8 mouse cellular contexts compared by ENCODE assay signal in the genomic region with DNA sequence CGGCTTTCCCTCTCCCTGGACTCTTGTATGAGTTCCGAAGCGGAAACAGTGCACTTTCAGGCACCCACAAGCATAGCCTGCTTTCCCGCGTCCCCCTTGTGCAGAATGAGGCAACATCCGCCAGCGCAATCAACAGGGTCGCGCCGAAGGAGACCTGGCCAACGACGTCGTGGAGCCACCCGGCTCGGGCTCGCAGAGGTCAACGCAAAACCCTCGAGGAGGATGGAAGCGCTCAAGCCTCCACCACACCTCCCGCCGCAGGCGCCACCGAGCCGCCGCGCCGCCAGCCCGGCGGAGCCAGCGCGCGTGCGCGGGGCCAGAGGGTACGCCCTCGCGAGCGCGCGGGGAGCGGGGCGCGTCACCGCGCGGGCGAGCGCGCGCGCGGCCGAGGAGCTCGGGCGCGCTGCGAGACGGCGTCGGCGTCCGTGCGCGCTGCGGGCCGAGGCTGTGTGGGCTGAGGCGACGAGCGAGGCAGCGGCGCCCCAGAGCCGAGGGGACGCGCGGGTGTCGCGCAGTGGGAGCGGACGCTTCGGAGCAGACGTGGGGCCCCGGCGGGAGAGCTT. TPM values are rescaled to one million over a fixed set of nuclear protein-coding genes. Genes with fewer than 3 reads are reported as not detected.
A peak's percentile ranks its signal among the peaks of the same experiment; 100 is the strongest.
DNase-seq lines count a peak whose midpoint lies in the region; ATAC-seq and TF ChIP-seq lines count a peak whose summit lies in the region.

A gene (plus strand): TSS at position 454 of the 563 bp plus-strand sequence.

- no peaks in the 10 kb centered on the region for H3K9me3 ChIP-seq in embryonic facial prominence, embryonic 14.5 days (ENCODE audit: control insufficient read depth, low read length)
- no peaks in the 10 kb centered on the region for H3K9me3 ChIP-seq in limb, embryonic 13.5 days
- H3K9me3 ChIP-seq in midbrain, embryonic 15.5 days, result no peaks in the 10 kb centered on the region

- TF ChIP-seq CTCF in bone marrow, adult 2 months (IDR thresholded peaks at IDR 0.05; ENCODE audit: control insufficient read depth, insufficient read depth, low read length), result 0 out of 2 replicates have a peak, but pooled peaks have one; percentile 1
- TF ChIP-seq CTCF in heart, adult 2 months (IDR thresholded peaks at IDR 0.05), result 0 out of 2 replicates have a peak, but pooled peaks have one; percentile 13

- H3K27me3 ChIP-seq in embryonic facial prominence, embryonic 14.5 days (replicated peaks; ENCODE audit: control insufficient read depth, insufficient read depth, low read length), result no peaks in the 10 kb centered on the region
- H3K27me3 ChIP-seq in heart, adult 2 months (ENCODE audit: control insufficient read depth, insufficient read depth, low read length), result no peaks in the 10 kb centered on the region
- no peaks in the 10 kb centered on the region for H3K27me3 ChIP-seq in limb, embryonic 13.5 days
- no peaks in the 10 kb centered on the region for H3K27me3 ChIP-seq in midbrain, embryonic 15.5 days (replicated peaks)

- peak within 1 kb of the TSS; percentile 98 for H3K27ac ChIP-seq in bone marrow, adult 2 months (ENCODE audit: control insufficient read depth, insufficient read depth, low read depth, low read length, poor library complexity)
- H3K27ac ChIP-seq in embryonic facial prominence, embryonic 14.5 days (replicated peaks; ENCODE audit: low read depth, low read length), result peak within 1 kb of the TSS; percentile 94
- peak within 1 kb of the TSS; percentile 96 for H3K27ac ChIP-seq in heart, adult 2 months
- H3K27ac ChIP-seq in limb, embryonic 13.5 days, result peak within 1 kb of the TSS; percentile 91
- peak within 1 kb of the TSS; percentile 94 for H3K27ac ChIP-seq in midbrain, embryonic 15.5 days

- ATAC-seq in embryonic facial prominence, embryonic 14.5 days (ENCODE audit: low read depth), result peak; percentile 93
- peak; percentile 90 for ATAC-seq in limb, embryonic 13.5 days (ENCODE audit: low FRiP score, low read depth)
- peak; percentile 95 for ATAC-seq in midbrain, embryonic 15.5 days (replicated peaks)

- peak within 1 kb of the TSS; percentile 85 for H3K4me2 ChIP-seq in embryonic facial prominence, embryonic 14.5 days (ENCODE audit: low read depth, low read length)
- H3K4me2 ChIP-seq in limb, embryonic 13.5 days (replicated peaks), result peak within 1 kb of the TSS; percentile 79
- peak within 1 kb of the TSS; percentile 86 for H3K4me2 ChIP-seq in midbrain, embryonic 15.5 days

- peak within 1 kb of the TSS; percentile 93 for H3K4me3 ChIP-seq in bone marrow, adult 2 months (replicated peaks; ENCODE audit: control insufficient read depth, low read depth, low read length)
- peak within 1 kb of the TSS; percentile 78 for H3K4me3 ChIP-seq in embryonic facial prominence, embryonic 14.5 days (ENCODE audit: low read depth, low read length)
- peak within 1 kb of the TSS; percentile 84 for H3K4me3 ChIP-seq in heart, adult 2 months
- H3K4me3 ChIP-seq in limb, embryonic 13.5 days, result peak within 1 kb of the TSS; percentile 78
- peak within 1 kb of the TSS; percentile 83 for H3K4me3 ChIP-seq in midbrain, embryonic 15.5 days

- no peaks in the 10 kb centered on the region for H3K36me3 ChIP-seq in embryonic facial prominence, embryonic 14.5 days (ENCODE audit: control insufficient read depth, insufficient read depth, low read length)
- H3K36me3 ChIP-seq in heart, adult 2 months (ENCODE audit: control insufficient read depth, insufficient read depth, low read length), result peaks cover 15% of the 10 kb centered on the region
- no peaks in the 10 kb centered on the region for H3K36me3 ChIP-seq in limb, embryonic 13.5 days
- no peaks in the 10 kb centered on the region for H3K36me3 ChIP-seq in midbrain, embryonic 15.5 days (replicated peaks)

- H3K9ac ChIP-seq in embryonic facial prominence, embryonic 14.5 days (ENCODE audit: low read depth, low read length), result peak within 1 kb of the TSS; percentile 94
- peak within 1 kb of the TSS; percentile 96 for H3K9ac ChIP-seq in heart, adult 2 months (ENCODE audit: low read depth, low read length)
- peak within 1 kb of the TSS; percentile 94 for H3K9ac ChIP-seq in limb, embryonic 13.5 days
- H3K9ac ChIP-seq in midbrain, embryonic 15.5 days, result peak within 1 kb of the TSS; percentile 82

- TF ChIP-seq POLR2A in bone marrow, adult 2 months (IDR thresholded peaks at IDR 0.05; ENCODE audit: borderline replicate concordance, control insufficient read depth, low read depth, low read length), result peak; percentile 85
- peak; percentile 72 for TF ChIP-seq POLR2A in heart, adult 2 months (IDR thresholded peaks at IDR 0.05; ENCODE audit: insufficient read depth, low read depth, low read length)

- DNase-seq in A20 (ENCODE audit: low read depth, low spot score), result peak; percentile 87
- DNase-seq in embryonic facial prominence, embryonic 14.5 days (ENCODE audit: low spot score), result peak; percentile 91
- peak; percentile 92 to 93 for DNase-seq in heart, adult 2 months
- peak; percentile 81 to 85 for DNase-seq in kidney, adult 8-10 months
- DNase-seq in spleen, adult 18-20 months, result peak; percentile 69 to 80

- WGBS in bone marrow, adult 2 months, result under 1% methylated on average over 81 of the region's 83 CpGs
- 0% methylated on average over 17 of the region's 83 CpGs for WGBS in embryonic facial prominence, embryonic 14.5 days
- WGBS in heart, adult 2 months, result 5% methylated on average over 81 of the region's 83 CpGs
- under 1% methylated on average over 66 of the region's 83 CpGs for WGBS in limb, embryonic 13.5 days
- whole genome bisulfite sequencing in midbrain, embryonic 15.5 days, result under 1% methylated on average over 79 of the region's 83 CpGs

- no peaks in the 10 kb centered on the region for H3K4me1 ChIP-seq in bone marrow, adult 2 months (ENCODE audit: control insufficient read depth, insufficient read depth, low read length)
- H3K4me1 ChIP-seq in embryonic facial prominence, embryonic 14.5 days (ENCODE audit: control insufficient read depth, insufficient read depth, low read length), result peaks cover 18% of the 10 kb centered on the region
- H3K4me1 ChIP-seq in heart, adult 2 months (ENCODE audit: control insufficient read depth, insufficient read depth, low read length), result peaks cover 5% of the 10 kb centered on the region
- H3K4me1 ChIP-seq in limb, embryonic 13.5 days, result peaks cover 27% of the 10 kb centered on the region
- H3K4me1 ChIP-seq in midbrain, embryonic 15.5 days, result peaks cover 28% of the 10 kb centered on the region

- intact Hi-C loops in heart, adult 2 months (cut with DNase I), result loop anchor here (1.0 to 2.0 kb wide), 3 partner anchors 43 to 152 kb away; a partner anchor contains a TSS

- 0 out of 2 replicates have a peak, but pooled peaks cover 1% of the 10 kb centered on the region for H3K79me2 ChIP-seq in heart, adult 2 months (replicated peaks; ENCODE audit: control insufficient read depth, insufficient read depth, low read length)

- peak; percentile 68; the same call in 1 of the 2 replicates for TF ChIP-seq EP300 in heart, adult 2 months (IDR thresholded peaks at IDR 0.05; ENCODE audit: insufficient read depth, low read depth, low read length)

RNA-seq across cellular contexts. Expression of the gene that starts here (rescaled TPM):
- polyA plus RNA-seq in bone marrow, adult 2 months (2011; ENCODE audit: insufficient read depth, insufficient read length, low replicate concordance, missing spikeins), result 40.1 and 54.3 TPM in 2 replicates
- 16.3 and 18.3 TPM in 2 replicates for polyA plus RNA-seq in embryonic facial prominence, embryonic 14.5 days (2014; fragmentation: Nextera tagmentation; extraction: Ambion mirVana)
- total RNA-seq in heart, adult 2 months (2021), result 10 to 100 TPM; 83.8 to 95.3 TPM
- 14.4 and 33.5 TPM in 2 replicates for polyA plus RNA-seq in heart, adult 2 months (2012; rRNA removed)
- 9.2 and 10.6 TPM in 2 replicates for polyA plus RNA-seq in limb, embryonic 13.5 days (2015; fragmentation: Nextera tagmentation; extraction: Ambion mirVana)
- polyA plus RNA-seq in midbrain, embryonic 15.5 days (2015; fragmentation: Nextera tagmentation; extraction: Ambion mirVana), result 6.1 and 6.2 TPM in 2 replicates

Comparison
In these comparisons a context has a peak if more than half of its experiments do, and no peak if none do; other contexts are left out.
1. Peak in every context shown above with its lines: DNase-seq, ATAC-seq, H3K4me3 ChIP-seq and H3K27ac ChIP-seq.